Mouse (Mus musculus) thymus, adult 2 months (tissue): ENCODE results near the gene Ldhc.

Experiments used
- CTCF ChIP-seq: fragments of 200-500 bp; IDR thresholded peaks from 2 replicates; pipeline ENCODE4 v1.5.1; 2012; ENCODE audit warnings: mild to moderate bottlenecking, control low read depth, low read length, moderate library complexity, borderline replicate concordance; ENCODE audit not compliant: control insufficient read depth, poor library complexity, insufficient read depth; ENCODE audit errors: extremely low read depth
- POLR2A ChIP-seq: fragments of 200-500 bp; IDR thresholded peaks from 2 replicates; pipeline ENCODE4 v1.6.1; 2012; ENCODE audit warnings: mild to moderate bottlenecking, low read length, control low read depth, moderate library complexity; ENCODE audit not compliant: control insufficient read depth, poor library complexity, insufficient read depth; ENCODE audit errors: extremely low read depth

- TF ChIP-seq CTCF (no peak), POLR2A (no peak)
Measured at GRCm38 (mm10) chr7:46916376-46916775, 55.4 kb downstream of the Ldhc start.
